Mouse (Mus musculus) hindbrain, embryonic 12.5 days (tissue): ENCODE data around the gene Gdpgp1. TPM values are rescaled to one million over a fixed set of nuclear protein-coding genes. Genes with fewer than 3 reads are reported as not detected.
A peak's percentile ranks its signal among the peaks of the same experiment; 100 is the strongest.

Experiments used
- ATAC-seq: fragments of 200-750 bp; cut with Nextera tagmentation; 2 replicates; pipeline ENCODE4 v1.8.0; 2017; ENCODE audit warnings: moderate TSS enrichment; ENCODE audit not compliant: low FRiP score
- H3K27ac ChIP-seq: fragments of 300-500 bp; sonication (generic); 2 replicates; pipeline ENCODE4 v1.5.1; 2016; ENCODE audit warnings: mild to moderate bottlenecking
- H3K27me3 ChIP-seq: fragments of 300-500 bp; sonication (generic); 2 replicates; pipeline ENCODE4 v1.6.1; 2016; ENCODE audit warnings: mild to moderate bottlenecking
- H3K36me3 ChIP-seq: fragments of 300-500 bp; sonication (generic); 2 replicates; pipeline ENCODE4 v1.6.1; 2016; ENCODE audit warnings: mild to moderate bottlenecking
- H3K4me1 ChIP-seq: fragments of 300-500 bp; sonication (generic); 2 replicates; pipeline ENCODE4 v1.6.1; 2016
- H3K4me2 ChIP-seq: fragments of 300-500 bp; sonication (generic); replicated peaks from 2 replicates; pipeline ENCODE4 v1.6.1; 2016; ENCODE audit warnings: mild to moderate bottlenecking
- H3K4me3 ChIP-seq: fragments of 300-500 bp; sonication (generic); 2 replicates; pipeline ENCODE4 v1.5.1; 2016; ENCODE audit warnings: mild to moderate bottlenecking
- H3K9ac ChIP-seq: fragments of 300-500 bp; sonication (generic); 2 replicates; pipeline ENCODE4 v1.6.1; 2016; ENCODE audit warnings: mild to moderate bottlenecking, moderate library complexity
- H3K9me3 ChIP-seq: fragments of 300-500 bp; sonication (generic); replicated peaks from 2 replicates; pipeline ENCODE4 v1.6.1; 2016; ENCODE audit warnings: mild to moderate bottlenecking
- WGBS: fragments of 180-500 bp; shearing (Covaris S2); methylation state at CpG from one replicate; pipeline ENCODE4 v1.1.7; 2016; 5-methylcytosine and 5-hydroxymethylcytosine counted together
- polyA plus RNA-seq: library from polyadenylated mRNA; unstranded; fragments of >200 nt; fragmentation: Nextera tagmentation; extraction: Ambion mirVana; gene quantifications from 2 replicates; pipeline ENCODE4 v1.2.1, GENCODE M21; 2016

Gene Gdpgp1
- polyA plus RNA-seq, 1 experiment from 2014 or later = 4.6 TPM

GRCm38 (mm10) chr7:80200963-80201539 is 31.6 kb upstream of the Gdpgp1 start:
- no peak for ATAC-seq
- WGBS = 90% methylated on average over 5 of the region's 5 CpGs
- no peaks in the 10 kb centered on the region for H3K36me3 ChIP-seq
- H3K27me3 ChIP-seq = no peaks in the 10 kb centered on the region
- H3K27ac ChIP-seq = no peak overlapping the region
- H3K4me3 ChIP-seq = no peak overlapping the region
- H3K9me3 ChIP-seq = no peaks in the 10 kb centered on the region
- H3K9ac ChIP-seq = no peak overlapping the region
- H3K4me2 ChIP-seq = peak overlapping the region; percentile 81; the same call in 1 of the 2 replicates
- peaks cover 76% of the 10 kb centered on the region for H3K4me1 ChIP-seq

GRCm38 (mm10) chr7:80201888-80202540 is 30.7 kb upstream of the Gdpgp1 start:
- Histone ChIP-seq H3K4me3 (no peak overlapping the region), H3K27me3 (no peaks in the 10 kb centered on the region), H3K9ac (no peak overlapping the region), H3K27ac (no peak overlapping the region; the same call in 1 of the 2 replicates), H3K4me1 (peaks cover 79% of the 10 kb centered on the region), H3K9me3 (no peaks in the 10 kb centered on the region), H3K36me3 (no peaks in the 10 kb centered on the region), H3K4me2 (no peak overlapping the region)
- no peak for ATAC-seq
- 81% methylated on average over 15 of the region's 15 CpGs for WGBS

DNA sequence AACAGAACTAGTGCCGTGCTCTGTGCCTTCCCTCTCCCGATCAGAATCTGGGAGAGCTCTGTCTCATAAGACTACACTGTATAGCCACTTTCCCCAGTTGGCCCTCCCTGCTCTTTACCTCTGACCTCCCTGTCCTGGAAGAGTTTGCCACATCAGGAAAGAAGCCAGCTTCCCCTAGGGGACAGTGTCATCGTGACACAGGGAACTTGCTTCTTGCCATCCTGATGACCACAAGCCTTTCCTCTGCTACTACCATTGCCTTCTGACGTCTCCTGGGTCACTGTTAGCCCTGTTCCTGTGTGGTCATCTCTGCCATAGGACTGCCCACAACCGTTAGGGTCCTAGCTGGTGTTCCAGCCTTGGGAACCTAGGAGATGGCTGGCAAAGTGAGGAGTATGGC is 29.7 kb upstream of the Gdpgp1 start:
- Histone ChIP-seq H3K4me3 (no peak overlapping the region), H3K9me3 (no peaks in the 10 kb centered on the region), H3K9ac (peak overlapping the region; percentile 41; the same call in 1 of the 2 replicates), H3K27me3 (no peaks in the 10 kb centered on the region), H3K4me2 (0 out of 2 replicates have a peak overlapping the region, but pooled peaks have one; percentile 29), H3K36me3 (no peaks in the 10 kb centered on the region), H3K4me1 (peaks cover 79% of the 10 kb centered on the region), H3K27ac (peak overlapping the region; percentile 87)
- no peak for ATAC-seq
- WGBS = 75% methylated on average over 5 of the region's 5 CpGs

GRCm38 (mm10) chr7:80203638-80204096 is 29.0 kb upstream of the Gdpgp1 start:
- peaks cover 85% of the 10 kb centered on the region for H3K4me1 ChIP-seq
- no peaks in the 10 kb centered on the region for H3K27me3 ChIP-seq
- ATAC-seq = peak; percentile 48; the same call in 1 of the 2 replicates
- 42% methylated on average over 12 of the region's 12 CpGs for WGBS
- peak overlapping the region; percentile 29; the same call in 1 of the 2 replicates for H3K4me2 ChIP-seq
- H3K9me3 ChIP-seq = no peaks in the 10 kb centered on the region
- no peak overlapping the region for H3K4me3 ChIP-seq
- H3K27ac ChIP-seq = peak overlapping the region; percentile 87
- H3K36me3 ChIP-seq = no peaks in the 10 kb centered on the region
- peak overlapping the region; percentile 41; the same call in 1 of the 2 replicates for H3K9ac ChIP-seq

DNA sequence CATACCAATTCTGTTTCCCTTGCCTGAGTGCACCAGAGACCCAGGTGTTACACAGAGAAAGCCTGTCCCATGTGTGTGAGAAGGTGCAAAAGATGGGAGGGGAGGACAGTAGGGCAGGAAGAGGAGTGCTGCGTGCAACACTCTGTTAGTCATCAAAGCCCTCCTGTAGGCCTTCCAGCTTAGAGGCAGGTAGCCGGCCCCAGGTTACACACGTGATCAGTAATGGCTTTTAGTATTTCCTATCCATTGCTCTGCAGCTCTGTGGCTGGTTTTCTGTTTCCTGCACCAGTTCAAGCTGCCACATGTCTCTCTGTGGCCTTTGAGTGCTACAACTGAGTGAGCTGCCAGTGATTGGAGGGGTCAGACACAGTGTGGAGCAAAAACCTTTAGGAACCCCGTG is 28.3 kb upstream of the Gdpgp1 start:
- Histone ChIP-seq H3K4me1 (peaks cover 86% of the 10 kb centered on the region), H3K27me3 (no peaks in the 10 kb centered on the region), H3K9me3 (no peaks in the 10 kb centered on the region), H3K27ac (peak overlapping the region; percentile 87), H3K4me2 (no peak overlapping the region), H3K4me3 (no peak overlapping the region), H3K9ac (no peak overlapping the region), H3K36me3 (no peaks in the 10 kb centered on the region)
- no peak; the same call in 1 of the 2 replicates for ATAC-seq
- WGBS = 85% methylated on average over 4 of the region's 4 CpGs

GRCm38 (mm10) chr7:80204961-80205360 is 27.7 kb upstream of the Gdpgp1 start:
- Histone ChIP-seq H3K9ac (no peak overlapping the region), H3K36me3 (no peaks in the 10 kb centered on the region), H3K4me2 (no peak overlapping the region), H3K27ac (no peak overlapping the region), H3K27me3 (no peaks in the 10 kb centered on the region), H3K4me3 (no peak overlapping the region), H3K4me1 (peaks cover 84% of the 10 kb centered on the region), H3K9me3 (no peaks in the 10 kb centered on the region)
- 86% methylated on average over 7 of the region's 7 CpGs for WGBS
- no peak for ATAC-seq

- no peak overlapping the region for H3K4me2 ChIP-seq
- 90% methylated on average over 12 of the region's 12 CpGs for whole genome bisulfite sequencing
- no peak overlapping the region for H3K9ac ChIP-seq
- H3K4me3 ChIP-seq = no peak overlapping the region
- H3K4me1 ChIP-seq = peaks cover 78% of the 10 kb centered on the region
- H3K27ac ChIP-seq = no peak overlapping the region
- no peaks in the 10 kb centered on the region for H3K9me3 ChIP-seq
- H3K27me3 ChIP-seq = no peaks in the 10 kb centered on the region
- ATAC-seq = no peak
- no peaks in the 10 kb centered on the region for H3K36me3 ChIP-seq
Measured at GRCm38 (mm10) chr7:80205705-80206589, 26.7 kb upstream of the Gdpgp1 start.

- Histone ChIP-seq H3K4me3 (no peak overlapping the region), H3K27me3 (no peaks in the 10 kb centered on the region), H3K4me1 (peaks cover 66% of the 10 kb centered on the region), H3K4me2 (no peak overlapping the region), H3K9me3 (no peaks in the 10 kb centered on the region), H3K27ac (peak overlapping the region; percentile 5; the same call in 1 of the 2 replicates), H3K9ac (no peak overlapping the region), H3K36me3 (no peaks in the 10 kb centered on the region)
- WGBS = 75% methylated on average over 3 of the region's 3 CpGs
- no peak for ATAC-seq
Measured at GRCm38 (mm10) chr7:80207314-80207731, 25.3 kb upstream of the Gdpgp1 start.

- Histone ChIP-seq H3K4me1 (peaks cover 57% of the 10 kb centered on the region), H3K27ac (peak overlapping the region; percentile 5), H3K36me3 (peaks cover 6% of the 10 kb centered on the region), H3K4me3 (no peak overlapping the region), H3K9ac (no peak overlapping the region), H3K9me3 (no peaks in the 10 kb centered on the region), H3K27me3 (no peaks in the 10 kb centered on the region), H3K4me2 (no peak overlapping the region)
- ATAC-seq = no peak
- WGBS = 83% methylated on average over 18 of the region's 18 CpGs
Measured at GRCm38 (mm10) chr7:80208026-80208642, 24.5 kb upstream of the Gdpgp1 start.

DNA sequence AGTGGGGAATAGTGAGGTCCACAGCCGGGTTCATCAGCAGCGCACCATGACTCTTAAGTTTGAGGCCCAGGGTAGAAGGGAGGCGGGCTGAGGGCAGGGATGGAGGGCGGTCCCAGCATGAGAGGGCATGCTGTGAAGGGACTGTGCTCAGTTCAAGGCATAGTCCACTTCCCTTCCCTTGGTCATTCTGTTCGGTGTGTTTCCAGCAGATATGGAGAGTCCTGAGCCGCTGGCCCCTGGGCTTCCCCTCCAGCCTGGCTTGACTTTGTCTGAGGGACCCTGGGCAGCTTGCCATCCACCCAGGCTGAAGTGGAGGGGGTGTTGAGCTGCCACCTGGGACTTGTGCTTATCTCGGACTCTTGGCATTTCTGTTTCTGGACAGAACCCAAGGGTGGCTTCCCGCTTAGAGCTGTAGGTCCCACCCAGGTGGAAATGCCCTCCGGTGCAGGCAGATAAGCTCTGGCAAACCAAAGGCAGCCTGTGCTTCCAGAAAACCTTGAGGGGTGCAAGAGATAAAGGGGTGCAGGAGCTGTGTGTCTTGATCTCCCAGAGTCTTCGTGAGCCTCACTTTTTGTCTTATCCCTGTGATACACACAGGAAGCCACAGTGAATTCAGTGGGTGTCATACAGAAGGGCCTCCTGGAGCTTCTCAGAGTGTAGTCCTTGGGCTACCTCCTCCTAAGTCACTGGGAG is 23.8 kb upstream of the Gdpgp1 start:
- H3K36me3 ChIP-seq = peaks cover 12% of the 10 kb centered on the region
- H3K27ac ChIP-seq = no peak overlapping the region
- no peaks in the 10 kb centered on the region for H3K27me3 ChIP-seq
- no peak for ATAC-seq
- no peak overlapping the region for H3K4me3 ChIP-seq
- H3K9ac ChIP-seq = no peak overlapping the region
- peaks cover 50% of the 10 kb centered on the region for H3K4me1 ChIP-seq
- no peaks in the 10 kb centered on the region for H3K9me3 ChIP-seq
- 85% methylated on average over 10 of the region's 10 CpGs for WGBS
- H3K4me2 ChIP-seq = no peak overlapping the region

- no peak for ATAC-seq
- Histone ChIP-seq H3K4me1 (peaks cover 42% of the 10 kb centered on the region), H3K4me2 (no peak overlapping the region), H3K27me3 (no peaks in the 10 kb centered on the region), H3K9ac (no peak overlapping the region), H3K9me3 (no peaks in the 10 kb centered on the region), H3K36me3 (peaks cover 12% of the 10 kb centered on the region), H3K27ac (no peak overlapping the region), H3K4me3 (no peak overlapping the region)
- WGBS = 79% methylated on average over 6 of the region's 6 CpGs
Measured at GRCm38 (mm10) chr7:80209669-80210068, 23.0 kb upstream of the Gdpgp1 start.
